Mouse (Mus musculus) spleen, postnatal 4 days (tissue): ENCODE measurements around the gene Rgs14.

Experiments used
- DNase-seq, 2 experiments: peaks; one replicate each; pipeline ENCODE4 v3.0.0; 2022; ENCODE audit warnings: low spot score in 2 of 2

The Rgs14 gene

DNA sequence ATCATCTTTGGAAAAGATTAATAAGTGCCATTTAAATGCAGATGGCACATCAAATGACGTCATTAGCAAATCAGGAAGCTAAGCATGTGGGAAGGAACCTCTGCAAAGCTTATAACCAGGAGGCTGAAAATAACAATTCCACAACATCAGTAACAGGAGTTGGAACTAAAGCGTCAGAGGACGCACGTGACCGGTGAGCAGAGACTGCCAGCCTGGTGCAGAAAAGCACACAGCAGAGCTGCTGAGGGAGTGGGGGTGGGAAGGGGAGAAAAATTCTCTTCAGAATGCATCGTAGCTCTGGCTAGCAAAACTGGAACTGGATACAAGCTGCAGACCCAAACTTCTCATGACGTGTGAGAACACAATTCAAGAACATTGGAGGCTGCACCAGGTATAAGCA, 25.2 kb upstream of the Rgs14 start:
- DNase-seq: no peak

DNA sequence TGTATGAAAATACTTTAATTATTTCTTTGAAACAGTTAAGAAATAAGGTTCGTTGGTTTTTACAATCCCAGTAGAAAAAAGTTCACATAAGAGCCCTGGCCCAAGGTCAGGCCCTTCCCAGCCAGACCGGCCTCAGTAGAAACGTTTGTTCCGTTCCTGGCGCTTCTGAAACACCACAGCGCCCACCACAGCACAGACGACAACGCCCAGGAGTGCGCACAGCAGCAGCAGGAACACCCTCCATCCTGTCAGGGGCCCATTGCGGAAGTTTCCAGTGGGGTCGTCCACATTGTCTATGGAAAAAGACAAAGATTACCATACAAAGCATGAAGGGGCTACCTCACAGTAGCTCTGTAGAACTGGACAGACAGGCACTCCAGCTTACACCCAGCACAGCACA, 22.8 kb upstream of the Rgs14 start:
- no peak for DNase-seq

DNA sequence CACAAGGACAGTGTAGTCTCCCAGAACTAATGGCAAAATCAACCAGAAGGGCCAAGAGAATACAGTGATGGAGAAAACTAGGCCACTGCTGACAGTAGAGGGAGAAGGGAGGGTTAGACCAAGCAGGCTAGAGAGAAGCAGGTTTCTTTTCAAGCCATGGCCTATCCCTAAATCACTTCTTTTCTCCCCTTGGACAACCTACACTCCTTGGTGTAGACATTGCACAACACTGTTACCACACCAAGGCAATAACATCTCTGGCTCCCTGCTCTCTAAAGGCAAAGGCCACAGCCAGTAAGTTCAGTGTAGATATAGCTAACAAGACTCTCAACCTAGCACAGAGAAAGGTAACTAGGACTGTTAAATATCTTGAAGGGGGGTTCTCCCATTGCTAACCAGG, 8.4 kb upstream of the Rgs14 start:
- DNase-seq: no peak

DNA sequence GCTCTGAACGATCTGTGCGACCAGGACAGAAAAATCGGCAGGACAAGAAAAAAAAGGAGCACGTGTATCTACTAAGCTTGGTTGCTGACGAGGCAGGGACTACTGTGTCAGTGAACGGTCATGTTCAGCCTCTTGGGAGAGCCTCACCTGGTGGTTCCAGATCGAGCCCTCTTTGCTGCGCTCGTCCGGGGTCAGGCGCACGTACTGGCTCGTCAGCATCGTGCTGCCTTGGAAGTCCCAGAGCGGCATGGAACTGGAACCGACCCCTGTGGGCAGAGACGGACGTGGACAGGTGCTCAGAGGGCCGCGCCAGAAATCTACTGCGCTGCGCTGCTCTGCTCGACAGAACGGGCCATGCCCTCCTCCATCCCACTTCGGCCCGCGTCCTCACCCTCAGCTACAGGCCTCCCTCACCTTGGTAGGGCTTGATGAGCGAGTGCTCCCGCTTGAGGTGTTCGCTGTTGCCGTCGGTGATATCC, 7.5 kb upstream of the Rgs14 start:
- DNase-seq: no peak

DNA sequence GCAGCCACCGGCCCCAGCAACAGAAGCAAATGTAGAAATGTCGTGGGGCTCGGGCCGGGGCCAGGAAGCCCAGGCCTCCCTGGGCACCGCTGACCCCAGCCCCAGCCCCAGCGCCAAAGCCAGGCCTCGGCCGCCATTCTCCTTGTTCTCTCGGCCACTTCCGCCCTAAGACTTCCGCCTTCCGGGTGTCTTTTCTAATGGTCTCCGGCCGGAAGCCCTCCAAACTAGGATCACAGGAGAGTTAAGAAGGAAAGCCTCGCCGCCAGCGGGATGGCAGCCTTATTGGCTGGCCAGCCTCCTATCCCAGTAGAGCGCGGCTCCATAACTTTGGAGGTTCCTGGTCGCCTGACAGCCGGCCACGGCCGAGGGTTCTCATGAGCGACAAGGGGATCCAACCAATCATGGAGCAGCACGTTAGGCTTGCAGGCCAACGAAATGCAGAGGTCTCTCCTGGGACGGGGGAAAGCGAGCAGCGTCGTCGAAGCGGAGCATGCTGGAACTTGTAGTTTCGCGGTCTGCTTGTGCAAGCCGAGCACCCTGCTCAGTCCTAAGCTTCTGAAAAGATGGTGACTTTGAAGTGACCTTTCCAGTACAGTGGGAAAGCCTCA, 7.0 kb upstream of the Rgs14 start, which contains the start of gene Lman2:
Gene Lman2, minus strand, starts transcription at position 331 of the 608 bp plus-strand sequence.
- DNase-seq: peak; percentile 91 to 94

DNA sequence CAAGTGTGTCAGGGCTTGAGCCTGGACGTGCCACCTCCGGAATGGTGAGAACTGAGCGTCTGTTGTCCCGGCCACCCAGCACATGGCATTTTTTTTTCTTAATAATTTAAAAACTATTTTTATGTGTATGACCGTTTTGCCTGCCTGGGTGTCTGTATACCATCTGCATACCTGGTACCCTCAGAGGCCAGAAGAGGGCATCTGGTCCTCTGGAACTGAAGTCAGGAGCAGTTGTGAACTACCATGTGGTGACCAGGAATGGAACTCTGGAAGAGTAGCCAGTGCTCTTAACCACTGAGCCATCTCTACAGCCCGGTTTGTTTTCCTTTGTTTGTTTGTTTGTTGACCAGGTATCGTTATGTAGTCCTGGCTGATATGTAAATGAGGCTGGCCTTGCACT, 1.1 kb upstream of the Rgs14 start:
- no peak for DNase-seq

DNA sequence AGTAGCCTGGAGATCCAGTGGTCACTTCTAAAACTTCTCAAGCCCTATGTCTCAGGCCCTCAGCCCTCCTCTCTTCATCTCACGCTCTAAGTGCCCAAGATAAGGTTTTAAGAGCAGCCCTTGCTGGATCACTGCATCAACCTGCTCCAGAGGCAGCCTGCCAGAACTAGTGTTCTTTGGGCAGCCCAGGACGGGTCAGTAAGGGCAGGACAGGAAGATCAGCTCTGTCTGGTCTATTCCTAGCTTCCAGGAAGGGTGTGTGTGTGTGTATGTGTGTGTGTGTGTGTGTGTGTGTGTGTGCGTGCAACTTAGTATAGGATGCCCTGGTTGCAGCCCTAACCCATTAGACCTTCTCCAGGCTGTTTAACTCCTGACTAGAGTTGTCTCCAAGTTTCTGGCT, 702 bp downstream of the Rgs14 start:
- DNase-seq: no peak

DNA sequence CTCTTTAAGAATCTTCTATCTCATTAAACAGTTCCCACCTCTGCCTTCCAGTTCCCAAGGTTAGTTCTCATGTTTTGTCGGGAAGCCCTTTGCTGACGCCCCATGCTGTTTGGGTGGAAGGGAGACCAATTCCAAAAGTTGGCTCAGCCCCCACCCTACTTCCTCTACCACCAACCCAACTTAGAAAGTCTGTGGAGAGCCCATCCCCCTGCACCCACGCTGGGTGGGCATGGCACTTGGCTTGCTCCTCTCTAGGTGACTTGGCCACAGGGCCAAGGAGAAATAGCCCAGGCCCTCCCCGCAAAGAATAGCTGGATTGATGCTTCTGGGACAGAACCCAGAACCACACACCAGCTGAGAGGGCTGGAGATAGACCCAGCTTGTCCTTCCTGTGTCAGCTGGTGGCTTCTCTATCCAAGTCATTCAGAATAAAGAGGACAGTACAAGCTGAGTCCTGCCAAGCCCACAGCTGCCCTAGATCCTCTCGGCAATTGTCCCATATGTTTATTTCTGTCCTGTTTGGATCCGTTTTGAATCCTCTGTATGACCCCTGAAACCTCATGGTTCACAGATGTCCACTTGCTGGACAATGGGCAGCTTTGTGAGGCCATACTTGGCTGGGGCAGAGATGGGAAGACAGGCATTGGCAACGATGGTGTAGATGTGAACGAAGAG, 1.6 kb downstream of the Rgs14 start:
- DNase-seq: no peak

DNA sequence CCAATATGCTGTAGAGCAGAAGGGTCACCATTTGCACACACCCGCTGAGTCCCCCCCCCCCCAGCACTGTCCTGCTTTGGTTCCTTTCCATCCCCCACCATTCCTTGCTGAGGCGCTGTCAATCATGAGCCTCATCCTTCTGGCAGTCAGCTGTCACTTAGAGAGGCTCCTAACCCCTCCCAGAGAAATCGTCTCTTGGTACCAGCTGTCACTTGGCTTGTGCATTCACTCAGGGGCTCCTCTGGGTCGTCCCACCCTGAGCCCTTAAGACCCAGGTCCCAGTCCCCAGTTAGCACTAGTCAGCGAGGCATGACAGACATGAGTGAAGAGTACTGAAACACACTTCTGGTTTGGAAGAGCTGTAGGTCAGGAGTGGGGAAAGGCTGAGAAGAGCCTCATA, 2.2 kb downstream of the Rgs14 start:
- no peak for DNase-seq

DNA sequence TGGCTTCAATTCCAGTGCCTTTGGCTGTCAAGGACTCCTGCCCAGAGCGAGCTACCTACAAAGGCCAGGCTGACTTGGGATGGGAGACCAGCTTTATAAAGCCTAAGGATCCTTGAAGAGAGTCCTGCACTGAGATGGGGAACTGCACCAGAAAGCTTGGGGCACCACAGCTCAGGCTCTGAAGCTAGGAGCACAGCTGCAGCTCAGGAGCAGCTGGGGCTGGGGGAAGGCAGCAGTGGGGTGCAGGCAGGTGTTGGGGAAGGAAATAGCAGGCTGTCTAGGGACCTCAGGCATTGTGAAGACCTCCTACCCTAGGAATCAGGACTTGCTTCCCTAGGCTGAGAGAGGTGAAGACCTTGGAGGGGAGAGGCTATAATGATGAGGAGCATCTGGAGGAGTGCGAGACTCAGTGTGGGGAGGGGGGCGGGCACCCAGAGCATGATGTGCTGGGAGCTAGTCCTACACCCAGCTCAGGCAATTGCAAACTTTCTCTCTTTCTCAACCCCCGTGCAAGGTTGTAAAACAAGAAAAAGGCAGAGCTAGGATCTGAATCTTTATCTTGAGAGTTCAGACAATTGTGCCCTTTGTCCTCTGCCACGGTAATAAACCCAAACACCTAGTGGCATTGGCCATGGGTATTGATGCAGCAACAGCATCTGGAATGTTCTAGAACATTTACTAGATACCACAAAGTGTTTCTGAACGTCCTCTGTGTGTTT, 4.8 kb downstream of the Rgs14 start:
- no peak for DNase-seq

DNA sequence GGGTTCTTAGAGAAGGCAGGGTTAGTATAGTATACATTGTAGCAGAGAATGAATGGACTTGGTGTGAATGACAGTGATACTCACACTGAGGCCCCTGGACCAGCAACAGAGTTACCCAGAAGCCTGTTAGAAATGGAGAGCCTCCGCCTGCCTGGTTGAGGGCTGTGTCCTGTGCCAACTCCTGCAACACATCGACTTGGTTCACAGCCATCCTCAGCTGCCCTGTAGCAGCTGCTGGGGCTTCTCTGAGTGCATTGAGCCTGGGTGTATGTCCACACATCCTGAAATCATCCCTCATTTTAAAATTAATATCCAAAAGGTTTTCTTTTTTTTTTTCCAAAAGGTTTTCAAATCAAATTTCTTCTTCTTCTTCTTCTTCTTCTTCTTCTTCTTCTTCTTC, 6.3 kb downstream of the Rgs14 start:
- no peak for DNase-seq

DNA sequence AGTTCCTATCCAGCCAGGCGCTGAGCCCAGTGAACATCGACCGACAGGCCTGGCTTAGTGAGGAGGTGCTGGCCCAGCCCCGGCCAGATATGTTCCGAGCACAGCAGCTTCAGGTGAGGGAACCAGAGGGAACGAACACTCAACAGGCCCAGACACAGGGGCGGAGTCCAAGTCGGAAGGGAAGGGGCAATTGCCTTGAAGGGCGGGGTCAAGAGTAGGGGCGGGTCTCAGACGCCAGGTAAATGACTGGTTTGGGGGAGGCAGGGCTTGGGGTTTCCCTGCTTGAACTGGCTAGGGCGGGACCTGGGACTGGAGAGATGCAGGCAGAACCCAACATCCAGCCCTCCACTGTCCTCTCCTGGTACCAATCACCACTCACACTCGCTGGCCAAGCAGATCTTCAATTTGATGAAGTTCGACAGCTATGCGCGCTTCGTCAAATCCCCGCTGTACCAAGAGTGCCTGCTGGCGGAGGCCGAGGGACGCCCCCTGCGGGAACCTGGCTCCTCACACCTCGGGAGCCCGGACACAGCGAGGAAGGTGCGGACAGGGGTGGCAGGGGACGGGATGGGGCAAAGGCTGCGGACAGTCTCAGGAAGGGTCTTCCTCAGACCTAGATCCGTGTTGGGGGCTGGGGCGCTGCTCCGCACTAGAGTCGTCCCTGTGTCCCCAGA, 9.5 kb downstream of the Rgs14 start:
- DNase-seq: no peak

DNA sequence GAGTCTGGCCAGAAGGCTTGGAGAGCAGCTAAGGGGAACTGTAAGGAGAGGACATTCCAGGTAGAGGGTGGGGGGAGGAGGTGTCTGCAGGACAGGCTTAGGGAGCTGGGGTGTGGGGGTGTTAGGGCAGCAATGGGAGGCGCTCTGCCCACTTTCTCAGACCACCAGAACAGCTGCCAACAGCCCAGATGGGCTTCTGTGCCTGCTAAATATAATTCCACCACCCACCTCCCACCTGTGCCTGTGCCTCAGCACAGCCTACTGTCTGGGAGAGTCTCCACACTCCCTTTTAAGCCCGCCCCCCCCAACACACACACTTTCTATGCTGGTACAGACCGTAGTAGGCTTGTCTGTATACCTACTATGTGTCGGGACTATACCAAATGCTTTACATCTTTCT, 12.3 kb downstream of the Rgs14 start:
- no peak for DNase-seq

DNA sequence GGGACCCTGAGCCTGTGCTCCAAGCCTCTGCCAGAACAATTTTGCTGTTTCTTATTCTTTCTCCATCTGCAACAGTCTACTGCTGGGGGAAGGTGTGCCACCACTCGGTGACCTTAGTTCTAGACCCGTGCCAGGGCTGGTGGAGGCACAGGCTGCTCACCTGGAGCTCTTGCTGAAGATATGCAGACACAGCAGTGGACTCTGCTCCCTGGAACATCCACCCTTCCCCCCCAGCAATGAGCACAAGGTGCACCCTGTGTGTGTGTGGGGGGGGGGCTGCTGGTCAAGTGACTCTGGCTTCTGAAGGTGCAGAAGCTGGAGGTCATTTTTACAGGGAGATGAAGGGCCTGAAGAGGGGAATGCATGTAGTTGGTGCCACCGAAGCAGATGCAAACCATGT, 21.1 kb downstream of the Rgs14 start:
- no peak for DNase-seq

DNA sequence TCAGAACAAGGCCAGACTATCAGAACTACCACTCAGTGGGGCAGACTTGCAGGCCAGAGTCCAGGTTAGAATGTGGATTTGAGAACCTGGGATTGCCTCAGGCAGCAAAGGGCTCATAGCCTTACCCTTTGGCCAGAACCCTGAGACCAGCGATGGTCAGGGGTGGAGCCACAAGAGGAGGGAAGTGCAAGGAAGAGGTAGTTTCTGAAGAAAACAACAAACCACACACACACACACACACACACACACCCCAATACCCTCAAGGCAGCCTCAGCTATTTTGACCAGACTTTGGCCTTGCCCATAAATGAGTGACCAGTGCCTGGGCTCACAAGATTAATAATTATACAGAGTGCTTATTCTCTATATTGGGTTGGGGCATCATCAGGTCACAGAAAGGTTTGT, 22.1 kb downstream of the Rgs14 start:
- no peak for DNase-seq

DNA sequence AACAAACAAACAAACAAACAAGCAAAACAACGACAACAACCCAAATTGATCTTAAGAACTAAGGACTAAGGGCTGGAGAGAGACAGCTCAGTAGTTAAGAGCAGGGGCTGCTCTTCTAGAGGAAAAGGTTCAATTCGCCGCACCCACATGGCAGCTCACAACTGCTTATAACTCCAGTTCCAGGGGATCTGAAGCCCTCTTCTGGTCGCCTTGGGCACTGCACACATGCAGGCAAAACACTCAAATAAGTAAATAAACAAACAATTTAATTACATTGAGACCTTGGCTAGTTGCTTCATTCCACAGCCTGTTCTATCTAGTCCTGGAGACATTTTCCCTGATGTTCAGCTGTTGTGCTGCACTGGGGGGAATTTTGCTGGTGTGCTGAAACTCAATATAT, 23.4 kb downstream of the Rgs14 start:
- DNase-seq: peak; percentile 52 to 78

DNA sequence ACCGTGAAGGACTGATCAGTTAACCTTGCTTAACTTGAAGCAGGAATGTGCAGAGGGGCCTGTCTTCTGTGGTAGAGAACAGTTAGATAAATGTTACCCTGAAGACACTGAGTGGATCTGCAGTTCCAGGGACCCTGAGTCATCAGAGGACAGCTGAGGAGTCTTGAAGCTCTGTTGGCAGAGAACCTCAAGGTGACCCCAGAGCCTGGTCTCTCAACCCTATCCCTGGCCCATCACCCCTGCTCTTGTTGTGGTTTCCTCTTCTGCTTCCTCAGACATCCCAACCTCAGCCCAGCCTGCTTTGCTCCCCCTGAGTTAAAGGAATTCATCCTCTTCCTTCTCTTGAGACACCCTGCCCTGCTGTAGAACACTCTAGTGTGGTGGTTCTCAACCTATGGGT, 28.6 kb downstream of the Rgs14 start, which contains the start of gene Slc34a1:
Gene Slc34a1, plus strand, starts transcription at position 100 of the 400 bp plus-strand sequence.
- DNase-seq: no peak

DNA sequence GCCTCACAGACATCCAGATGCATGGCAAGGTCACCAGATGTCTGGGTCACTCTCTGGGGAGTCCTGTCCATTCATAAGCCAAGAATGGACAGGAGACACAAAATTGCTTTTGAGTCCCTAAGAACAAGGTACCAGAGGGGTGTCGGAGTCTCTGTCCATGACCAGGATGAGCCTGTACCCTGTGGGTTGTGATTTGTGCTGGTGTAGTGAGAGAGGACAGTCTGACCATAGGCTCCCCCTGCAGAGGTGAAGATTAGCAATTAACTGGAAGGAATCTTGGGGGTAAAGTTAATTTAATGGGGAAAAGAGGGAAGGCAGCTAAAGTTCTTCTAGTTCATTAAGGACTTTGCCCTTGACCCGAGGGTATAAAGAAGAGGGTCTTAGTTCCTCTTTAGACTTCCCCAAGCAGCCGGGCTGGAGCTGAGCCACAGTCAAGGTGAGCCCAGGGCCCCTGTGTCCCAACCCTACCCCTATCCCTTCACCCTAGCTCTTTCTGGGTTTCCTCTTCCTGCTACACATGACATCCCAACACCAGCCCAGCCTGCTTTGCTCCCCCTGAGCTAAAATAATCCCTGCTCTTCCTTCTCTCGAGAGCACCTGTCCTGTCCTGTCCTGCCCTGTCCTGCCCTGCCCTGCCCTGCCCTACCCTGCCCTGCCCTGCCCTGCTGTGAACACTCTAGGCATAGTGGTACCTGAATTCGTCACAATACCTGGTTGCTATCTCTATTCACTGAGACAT, 29.9 kb downstream of the Rgs14 start:
- DNase-seq: no peak

DNA sequence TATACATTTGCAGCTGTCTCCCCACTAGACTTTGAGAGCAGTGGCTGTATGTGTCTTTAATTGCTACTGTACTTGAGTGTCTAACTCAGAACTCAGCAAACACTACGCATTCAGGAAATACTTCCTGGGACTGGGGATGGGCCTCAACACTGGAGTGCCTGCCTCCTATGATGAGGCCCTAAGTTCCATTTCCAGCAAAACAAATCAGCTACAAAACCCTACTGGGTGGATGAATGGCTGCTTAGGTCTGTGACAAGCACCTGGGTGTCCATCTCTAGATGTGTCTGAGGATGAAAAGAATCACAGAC, 30.5 kb downstream of the Rgs14 start:
- no peak for DNase-seq

DNA sequence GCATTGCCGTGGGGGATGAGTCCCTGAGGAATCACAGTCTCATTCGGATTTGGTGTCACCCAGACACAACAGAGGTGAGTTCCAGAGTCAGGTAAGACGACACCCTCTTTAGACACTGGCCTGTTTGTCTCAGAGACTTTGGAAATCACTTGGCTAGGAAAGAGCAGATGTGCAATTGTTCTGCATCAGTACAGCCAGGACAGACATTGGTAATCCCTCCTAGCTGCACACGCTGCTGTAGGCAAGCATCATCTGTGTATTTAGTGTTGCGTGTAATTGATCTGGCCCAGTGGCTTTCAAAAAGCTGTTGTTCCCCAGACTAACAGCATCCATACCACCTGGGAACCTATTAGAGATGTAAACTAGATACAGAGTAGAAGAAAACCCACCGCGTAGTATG, 33.7 kb downstream of the Rgs14 start:
- DNase-seq: no peak

DNA sequence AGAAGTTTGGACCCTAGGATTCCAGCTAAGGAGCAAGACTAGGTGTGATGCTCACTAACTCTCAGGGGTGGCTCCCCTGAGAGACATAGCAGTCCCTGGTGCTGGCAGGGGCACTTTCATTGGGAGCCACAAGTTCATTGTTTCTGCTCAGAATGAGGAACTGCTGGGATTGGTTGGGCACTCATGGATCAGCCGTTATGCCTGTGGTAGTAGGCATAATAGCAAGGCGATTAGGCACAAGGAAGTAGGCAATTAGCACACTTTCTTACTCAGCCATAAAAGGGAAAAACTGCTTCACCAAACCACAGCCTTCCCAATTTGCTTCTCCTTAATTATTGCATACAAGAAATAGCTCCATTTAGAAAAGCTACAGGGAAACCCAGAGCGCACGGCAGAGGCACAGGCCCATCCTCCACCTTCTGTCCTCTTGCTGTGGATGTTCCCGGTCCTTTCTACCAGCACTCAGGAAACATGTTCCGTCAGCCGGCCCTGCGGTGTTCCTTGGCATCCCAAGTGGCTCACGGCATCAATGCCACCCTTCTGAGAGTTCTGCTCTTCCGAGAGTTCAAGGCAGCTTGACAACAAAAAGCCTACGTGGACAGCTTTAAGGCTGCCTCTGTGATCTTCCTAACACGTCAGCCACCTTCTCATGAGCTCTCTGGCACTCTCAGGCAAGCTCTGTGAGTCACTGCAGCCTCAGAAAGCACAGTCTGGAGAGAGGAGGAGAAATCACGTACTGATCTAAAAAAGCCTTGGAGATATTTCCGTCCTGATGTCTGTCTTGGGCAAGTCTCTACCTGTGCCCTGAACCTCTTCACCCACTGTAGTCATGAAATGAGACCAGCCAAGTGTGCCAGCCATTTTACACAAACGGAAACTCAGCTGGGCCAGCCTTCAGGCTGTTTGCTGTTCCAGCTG, 34.7 kb downstream of the Rgs14 start:
- DNase-seq: no peak
